Mouse (Mus musculus) heart, embryonic 14.5 days (tissue): ENCODE data around the gene Gstp3. TPM values are rescaled to one million over a fixed set of nuclear protein-coding genes. Genes with fewer than 3 reads are reported as not detected.
"Not testable (repeated sequence)": the region's sequence is repeated elsewhere in the genome, so short reads cannot be mapped to it uniquely, and the experiment has no call there.

Source experiments
- ATAC-seq: fragments of 200-750 bp; cut with Nextera tagmentation; 2 replicates; pipeline ENCODE4 v1.8.0; 2017; ENCODE audit warnings: low read depth, moderate TSS enrichment; ENCODE audit not compliant: insufficient number of reproducible peaks, insufficient read depth, low FRiP score
- H3K27ac ChIP-seq, 2 experiments: fragments of 200-500 bp in 1 of 2; fragments of 300-500 bp in 1 of 2; sonication (generic) in 1 of 2; replicated peaks in 1 of 2; 2 replicates each; pipeline ENCODE4 v1.5.1; 2012 to 2014; ENCODE audit warnings: low read depth in 2 of 2, low read length in 2 of 2, control low read depth in 1 of 2, mild to moderate bottlenecking in 1 of 2, mixed read lengths in 1 of 2; ENCODE audit not compliant: control insufficient read depth in 1 of 2, insufficient read depth in 1 of 2
- H3K27me3 ChIP-seq: fragments of 300-500 bp; sonication (generic); 2 replicates; pipeline ENCODE4 v1.6.1; 2014; ENCODE audit warnings: mild to moderate bottlenecking, low read length, control low read depth; ENCODE audit not compliant: control insufficient read depth, insufficient read depth
- H3K36me3 ChIP-seq: fragments of 300-500 bp; sonication (generic); 2 replicates; pipeline ENCODE4 v1.6.1; 2014; ENCODE audit warnings: mild to moderate bottlenecking, control low read depth, low read length, mixed read lengths; ENCODE audit not compliant: control insufficient read depth, insufficient read depth
- H3K4me1 ChIP-seq, 2 experiments: fragments of 200-500 bp in 1 of 2; fragments of 300-500 bp in 1 of 2; sonication (generic) in 1 of 2; 2 replicates each; pipeline ENCODE4 v1.6.1; 2012 to 2014; ENCODE audit warnings: low read length in 2 of 2, control low read depth in 1 of 2, mixed read lengths in 1 of 2; ENCODE audit not compliant: control insufficient read depth in 2 of 2, insufficient read depth in 2 of 2
- H3K4me2 ChIP-seq: fragments of 300-500 bp; sonication (generic); 2 replicates; pipeline ENCODE4 v1.6.1; 2014; ENCODE audit warnings: mild to moderate bottlenecking, low read length
- H3K4me3 ChIP-seq, 2 experiments: fragments of 200-500 bp in 1 of 2; fragments of 300-500 bp in 1 of 2; sonication (generic) in 1 of 2; 2 replicates each; pipeline ENCODE4 v1.5.1; 2012 to 2014; ENCODE audit warnings: low read length in 2 of 2, mild to moderate bottlenecking in 2 of 2, control low read depth in 1 of 2, low read depth in 1 of 2, moderate library complexity in 1 of 2; ENCODE audit not compliant: control insufficient read depth in 1 of 2, insufficient read depth in 1 of 2
- H3K9ac ChIP-seq: fragments of 300-500 bp; sonication (generic); 2 replicates; pipeline ENCODE4 v1.6.1; 2014; ENCODE audit warnings: mild to moderate bottlenecking, low read length
- H3K9me3 ChIP-seq: fragments of 300-500 bp; sonication (generic); 2 replicates; pipeline ENCODE4 v1.6.1; 2016; ENCODE audit warnings: low read length, control low read depth; ENCODE audit not compliant: control insufficient read depth
- WGBS: fragments of 180-500 bp; shearing (Covaris S2); extraction: QIAGEN DNeasy Blood & Tissue Kit; methylation state at CpG from one replicate; pipeline ENCODE4 v1.1.7; 2014; 5-methylcytosine and 5-hydroxymethylcytosine counted together
- polyA plus RNA-seq: library from polyadenylated mRNA; unstranded; fragments of >200 nt; fragmentation: Nextera tagmentation; extraction: Ambion mirVana; gene quantifications from 2 replicates; pipeline ENCODE4 v1.2.1, GENCODE M21; 2014

Gstp3 gene
- polyA plus RNA-seq, 1 experiment from 2014 or later, result not detected

DNA sequence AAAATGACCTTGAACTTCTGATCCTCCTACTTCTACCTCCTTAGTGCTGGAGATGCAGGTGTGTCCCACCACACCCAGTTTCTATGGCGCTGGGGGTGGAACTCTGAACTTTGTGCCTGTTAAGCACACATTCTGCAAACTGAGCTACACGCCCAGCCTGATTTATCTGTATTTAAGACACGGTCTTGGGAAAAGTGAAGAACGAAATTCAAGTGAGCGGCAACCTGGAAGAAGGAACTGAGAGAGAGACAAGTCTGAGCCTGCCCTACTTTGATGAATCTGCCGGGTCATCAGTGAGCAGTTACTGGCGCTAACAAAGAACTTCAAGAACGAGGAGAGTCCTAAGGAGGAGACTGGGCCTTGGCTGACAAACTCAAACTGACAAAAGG lies 12.5 kb downstream of the Gstp3 start:
- H3K9me3 ChIP-seq, result no peaks in the 10 kb centered on the region
- H3K36me3 ChIP-seq, result no peaks in the 10 kb centered on the region
- no peaks in the 10 kb centered on the region for H3K27me3 ChIP-seq
- H3K4me3 ChIP-seq, result no peak overlapping the region
- 83% methylated on average over 8 of the region's 8 CpGs for WGBS
- ATAC-seq, result no peak
- H3K4me2 ChIP-seq, result no peak overlapping the region
- peaks cover 0 to 5% of the 10 kb centered on the region in 2 experiments; a peak in 1 of 4 replicates for H3K4me1 ChIP-seq
- H3K9ac ChIP-seq, result no peak overlapping the region
- H3K27ac ChIP-seq, result no peak overlapping the region

- H3K4me3 ChIP-seq, result no peak within 1 kb of the TSS
- H3K4me1 ChIP-seq, result peaks cover 0 to 5% of the 10 kb centered on the region in 2 experiments; a peak in 1 of 4 replicates
- ATAC-seq, result peak; percentile 39; the same call in 1 of the 2 replicates
- H3K27ac ChIP-seq, result 0 out of 4 replicates have a peak within 1 kb of the TSS, but pooled peaks of 1 of the 2 experiments have one; percentile 32
- WGBS, result 45% methylated on average over 16 of the region's 16 CpGs
- H3K9ac ChIP-seq, result no peak within 1 kb of the TSS
- H3K36me3 ChIP-seq, result no peaks in the 10 kb centered on the region
- H3K4me2 ChIP-seq, result peak within 1 kb of the TSS; percentile 27
- H3K9me3 ChIP-seq, result no peaks in the 10 kb centered on the region
- H3K27me3 ChIP-seq, result no peaks in the 10 kb centered on the region
Observed at GRCm38 (mm10) chr19:4045966-4046865, 13.2 kb downstream of the Gstp3 start, which contains the start of gene Gstp2. Gene Gstp2 (minus strand): TSS chr19:4046023.

DNA sequence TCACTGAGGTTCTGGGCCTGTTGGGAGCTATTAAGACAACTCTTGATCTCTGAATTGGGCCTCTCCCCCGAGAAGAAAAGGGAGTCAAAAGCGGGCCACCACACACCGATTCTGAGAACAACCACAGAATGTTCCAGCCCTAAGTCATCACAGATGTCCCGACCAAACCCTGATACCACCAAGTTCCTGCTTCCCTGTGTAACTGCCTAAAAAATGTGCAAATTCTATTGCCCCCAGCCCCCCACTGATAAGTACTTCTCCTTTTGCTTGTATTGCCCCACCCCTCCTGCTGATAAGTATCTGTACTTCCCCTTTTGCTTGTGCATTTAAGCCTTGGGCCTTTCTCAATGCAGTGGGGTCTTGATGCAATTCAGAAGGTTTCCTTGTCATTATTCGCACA lies 15.3 kb downstream of the Gstp3 start:
- not testable (repeated sequence) for H3K4me1 ChIP-seq, H3K4me3 ChIP-seq, H3K4me2 ChIP-seq, ATAC-seq, H3K27me3 ChIP-seq, H3K27ac ChIP-seq, H3K9ac ChIP-seq, H3K36me3 ChIP-seq, H3K9me3 ChIP-seq
- 79% methylated on average over 5 of the region's 5 CpGs for WGBS

GRCm38 (mm10) chr19:4042124-4042523 lies 17.2 kb downstream of the Gstp3 start:
- H3K9ac ChIP-seq, result no peak overlapping the region
- ATAC-seq, result 0 out of 2 replicates have a peak, but pooled peaks have one; percentile 4
- WGBS, result 49% methylated on average over 14 of the region's 14 CpGs
- H3K4me2 ChIP-seq, result no peak overlapping the region
- H3K27me3 ChIP-seq, result no peaks in the 10 kb centered on the region
- H3K4me3 ChIP-seq, result no peak overlapping the region
- H3K4me1 ChIP-seq, result peaks cover 3 to 8% of the 10 kb centered on the region in 2 experiments
- no peaks in the 10 kb centered on the region for H3K36me3 ChIP-seq
- no peaks in the 10 kb centered on the region for H3K9me3 ChIP-seq
- H3K27ac ChIP-seq, result no peak overlapping the region

DNA sequence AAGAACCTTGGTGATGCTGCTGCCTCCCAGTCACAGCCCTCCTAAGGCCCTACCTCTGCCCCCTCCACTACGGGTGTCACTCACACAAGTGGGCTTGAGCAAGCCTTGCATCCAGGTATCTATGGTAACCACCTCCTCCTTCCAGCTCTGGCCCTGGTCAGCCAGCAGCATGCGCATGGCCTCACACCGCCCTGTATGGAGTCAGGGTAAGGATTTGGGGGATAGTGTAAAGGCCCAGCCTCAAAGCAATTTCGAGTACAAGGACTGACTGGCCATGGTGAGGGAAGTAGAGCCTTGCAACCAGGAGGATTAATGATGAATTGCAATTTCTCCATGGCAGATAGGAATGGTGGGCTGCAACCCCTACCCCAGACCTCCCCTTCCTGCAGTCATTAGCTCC lies 17.9 kb downstream of the Gstp3 start:
- not testable (repeated sequence) for H3K27me3 ChIP-seq, H3K9me3 ChIP-seq, H3K4me3 ChIP-seq, H3K9ac ChIP-seq, H3K36me3 ChIP-seq, ATAC-seq, H3K4me2 ChIP-seq, H3K27ac ChIP-seq
- peaks cover 3 to 11% of the 10 kb centered on the region in 2 experiments for H3K4me1 ChIP-seq
- 86% methylated on average over 3 of the region's 4 CpGs for WGBS

- not testable (repeated sequence) for H3K36me3 ChIP-seq, H3K27me3 ChIP-seq, H3K4me2 ChIP-seq, ATAC-seq, H3K4me3 ChIP-seq, H3K9me3 ChIP-seq, H3K4me1 ChIP-seq, H3K9ac ChIP-seq, H3K27ac ChIP-seq
- WGBS, result 80% methylated on average over 5 of the region's 5 CpGs
Observed at GRCm38 (mm10) chr19:4040941-4041340, 18.4 kb downstream of the Gstp3 start.

GRCm38 (mm10) chr19:4037788-4038232 lies 21.6 kb downstream of the Gstp3 start, which contains the start of gene Gstp1:
Gene Gstp1 (minus strand): TSS chr19:4037985.
- H3K27me3 ChIP-seq, result no peaks in the 10 kb centered on the region
- peak within 1 kb of the TSS; percentile 64 to 83 for H3K4me3 ChIP-seq
- H3K36me3 ChIP-seq, result peaks cover 5% of the 10 kb centered on the region; the same call in 1 of the 2 replicates
- H3K4me2 ChIP-seq, result peak within 1 kb of the TSS; percentile 71
- peak within 1 kb of the TSS; percentile 72 to 81 for H3K27ac ChIP-seq
- WGBS, result under 1% methylated on average over 26 of the region's 26 CpGs
- H3K4me1 ChIP-seq, result peaks cover 3 to 6% of the 10 kb centered on the region in 2 experiments
- ATAC-seq, result peak; percentile 78
- peak within 1 kb of the TSS; percentile 81 for H3K9ac ChIP-seq
- no peaks in the 10 kb centered on the region for H3K9me3 ChIP-seq
